Mouse (Mus musculus) kidney, postnatal 4 days (tissue): ENCODE results near the gene Prtn3.

Experiments used
- DNase-seq, 2 experiments: peaks; one replicate each; pipeline ENCODE4 v3.0.0; 2021; ENCODE audit warnings: mixed read lengths in 2 of 2

Gene Prtn3

DNA sequence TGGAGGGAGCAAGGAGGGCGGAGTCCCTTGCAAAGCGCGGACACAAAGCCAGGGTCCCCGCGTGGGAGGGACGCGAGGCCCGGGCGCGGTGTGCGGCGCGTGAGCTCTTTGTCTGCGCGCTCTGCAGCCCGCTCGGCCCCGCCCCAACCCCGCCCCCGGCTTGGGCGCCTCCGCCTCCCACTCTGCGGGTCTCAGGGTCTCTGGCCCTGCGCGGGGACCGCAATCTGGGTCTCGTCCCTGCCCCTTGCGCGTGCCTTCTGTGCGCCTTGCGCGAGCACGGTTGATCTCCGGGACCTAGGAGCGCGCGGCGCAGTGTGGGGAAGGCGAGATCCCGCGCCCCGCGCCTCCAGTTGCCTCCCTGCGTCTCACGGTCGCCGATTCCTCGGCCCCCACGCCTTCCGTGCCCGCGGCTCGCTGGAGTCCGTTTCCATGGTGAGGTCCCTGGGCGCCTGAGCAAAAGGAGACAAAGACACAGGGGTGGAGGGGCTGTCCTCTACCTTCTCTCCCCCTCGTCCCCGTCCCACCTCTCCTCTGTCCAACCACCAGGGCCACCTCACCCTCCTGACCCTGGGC lies at the start of gene Prtn3, which contains the start of gene Plppr3:
Prtn3 (plus strand) TSS at position 187 of the 573 bp plus-strand sequence.
Plppr3 (minus strand) TSS at position 345 of the 573 bp plus-strand sequence.
- peak; percentile 76 to 82 for DNase-seq

DNA sequence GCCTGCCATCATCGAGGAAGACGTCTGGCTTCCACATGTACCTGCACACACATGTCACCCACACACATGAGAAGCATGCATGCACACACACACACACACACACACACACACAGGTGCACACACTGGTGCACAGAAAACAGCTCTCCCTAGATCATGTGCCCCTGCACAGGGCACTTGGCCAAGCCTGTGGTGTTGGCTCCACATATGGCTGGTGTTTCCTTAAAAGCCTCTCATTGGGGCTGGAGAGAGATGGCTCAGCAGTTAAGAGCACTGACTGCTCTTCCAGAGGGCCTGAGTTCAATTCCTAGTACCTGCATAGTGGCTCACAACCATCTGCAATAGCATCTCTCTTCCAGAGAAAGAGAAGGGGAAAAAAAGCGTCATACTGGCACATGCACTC lies 42.7 kb upstream of the Prtn3 start:
- no peak for DNase-seq

DNA sequence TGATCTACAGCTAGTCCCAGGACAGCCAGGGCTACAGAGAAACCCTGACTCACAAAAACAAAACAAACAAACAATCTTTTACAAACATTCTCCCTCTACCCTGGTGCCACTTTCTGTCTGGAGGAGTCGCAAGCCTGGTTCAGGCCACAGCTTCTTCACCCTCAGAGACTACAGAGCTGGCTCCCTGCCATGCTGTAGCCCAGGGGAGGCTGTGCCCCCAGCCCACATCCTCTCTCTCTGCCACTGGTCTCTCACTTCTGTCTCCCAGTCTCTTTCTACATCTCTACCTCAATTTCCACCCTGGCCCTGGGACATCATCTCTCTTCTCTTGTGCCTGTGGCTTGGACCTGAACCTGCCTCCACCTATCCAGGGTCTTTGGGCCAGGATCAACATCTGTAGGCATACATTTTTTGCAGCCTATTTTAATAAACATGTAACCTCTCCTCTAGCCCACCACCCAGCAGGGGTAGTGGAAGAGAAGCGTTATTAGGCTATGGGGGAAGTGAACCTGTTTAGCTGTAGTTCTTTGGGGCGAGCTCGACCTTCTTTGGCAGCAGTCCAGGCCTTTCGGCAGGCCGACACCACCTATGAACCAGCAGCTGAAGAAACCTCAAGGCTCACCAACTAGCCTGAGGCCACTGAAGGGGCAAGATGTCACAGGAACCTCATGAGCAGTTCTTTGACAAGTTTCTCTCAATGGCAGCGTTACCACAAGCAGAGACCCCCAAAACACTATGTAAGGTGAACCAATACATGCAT lies 42.1 kb upstream of the Prtn3 start:
- DNase-seq: peak in 1 of 2 experiments; percentile 12

DNA sequence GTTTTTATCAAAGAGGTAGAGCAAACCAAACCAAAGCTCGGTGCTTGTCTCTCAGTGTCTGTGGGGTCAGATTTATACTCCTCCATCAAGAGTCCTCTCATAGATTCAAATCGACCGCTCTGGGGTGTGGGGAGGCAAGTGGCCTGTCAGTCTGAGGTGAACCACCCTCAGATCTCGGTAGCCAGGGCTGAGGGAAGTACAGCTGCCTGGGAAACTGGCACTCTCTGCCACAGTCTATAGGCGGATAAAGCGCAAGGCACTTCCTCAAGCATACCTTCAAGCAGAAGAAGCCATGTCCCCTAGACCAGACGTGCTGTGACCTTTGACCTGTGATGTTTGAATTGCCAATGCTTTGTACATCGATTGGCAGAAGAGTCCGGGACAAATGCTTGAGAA lies 41.5 kb upstream of the Prtn3 start:
- no peak for DNase-seq

DNA sequence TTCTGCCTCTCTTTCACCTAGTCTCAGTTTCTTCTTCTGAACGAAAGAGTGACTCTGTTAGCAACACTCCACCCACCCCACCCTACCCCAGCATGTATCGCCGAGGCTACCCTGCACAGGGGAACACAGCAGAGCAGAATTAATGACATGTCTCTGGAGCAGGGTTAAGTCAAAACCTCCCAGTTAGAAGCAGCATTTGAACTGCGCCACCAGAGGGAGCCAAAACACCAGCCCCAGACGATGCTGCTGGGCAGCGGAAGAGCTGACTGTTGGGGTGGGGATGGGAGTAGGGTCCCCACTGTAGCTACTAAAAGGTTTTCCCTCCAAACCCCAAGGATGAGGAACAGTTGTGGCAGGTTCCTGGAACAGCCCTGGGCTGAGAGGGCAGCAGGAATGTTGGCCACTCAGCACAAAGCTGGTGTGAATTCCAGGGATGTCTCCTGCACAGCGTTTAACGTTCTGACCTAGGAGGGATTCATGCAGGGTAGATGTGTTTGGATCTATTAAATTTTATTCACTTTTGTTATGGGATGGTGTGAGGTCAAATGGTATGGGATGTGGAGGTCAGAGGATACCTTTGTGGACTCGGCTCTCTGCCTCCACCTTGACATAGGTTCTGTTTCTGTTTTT lies 39.4 kb upstream of the Prtn3 start:
- DNase-seq: peak; percentile 90

DNA sequence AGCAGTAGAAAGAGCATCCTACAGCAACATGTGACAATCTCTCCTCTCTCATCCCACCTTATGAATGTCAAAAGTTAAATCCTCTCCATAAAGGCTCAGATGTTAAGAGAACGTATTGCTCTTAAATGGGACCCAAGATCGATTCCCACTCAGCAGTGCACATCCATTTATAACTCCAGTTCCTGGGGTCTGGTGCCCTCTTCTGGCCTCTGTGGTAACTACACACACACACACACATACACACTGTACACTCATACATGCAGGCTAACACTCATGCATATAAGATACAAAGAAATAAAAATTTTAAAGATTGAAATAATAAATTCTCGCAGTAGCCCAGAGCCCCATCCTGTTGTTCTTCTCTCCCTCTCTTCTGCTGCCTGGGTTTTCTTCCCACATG lies 37.4 kb upstream of the Prtn3 start:
- no peak for DNase-seq

DNA sequence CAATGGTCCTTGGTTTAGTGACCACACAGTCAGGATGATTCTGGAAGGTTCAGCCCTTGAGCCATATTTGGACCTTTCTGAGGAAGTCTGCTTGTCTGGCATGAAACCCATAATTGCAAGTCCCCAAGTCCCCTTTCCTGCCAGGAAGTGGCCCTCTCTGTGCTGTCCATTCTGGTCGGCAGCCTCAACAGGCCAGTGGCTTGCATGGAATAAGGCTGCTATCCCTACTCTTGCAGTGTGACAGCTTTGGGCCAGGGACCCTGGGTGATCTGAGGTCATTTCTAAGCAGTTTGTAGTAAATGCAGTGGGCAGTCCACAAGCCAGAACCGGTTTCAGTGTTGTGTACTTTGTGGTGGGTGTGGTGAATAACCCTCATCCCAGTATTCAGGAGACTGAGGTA lies 36.1 kb upstream of the Prtn3 start:
- DNase-seq: peak in 1 of 2 experiments; percentile 32

DNA sequence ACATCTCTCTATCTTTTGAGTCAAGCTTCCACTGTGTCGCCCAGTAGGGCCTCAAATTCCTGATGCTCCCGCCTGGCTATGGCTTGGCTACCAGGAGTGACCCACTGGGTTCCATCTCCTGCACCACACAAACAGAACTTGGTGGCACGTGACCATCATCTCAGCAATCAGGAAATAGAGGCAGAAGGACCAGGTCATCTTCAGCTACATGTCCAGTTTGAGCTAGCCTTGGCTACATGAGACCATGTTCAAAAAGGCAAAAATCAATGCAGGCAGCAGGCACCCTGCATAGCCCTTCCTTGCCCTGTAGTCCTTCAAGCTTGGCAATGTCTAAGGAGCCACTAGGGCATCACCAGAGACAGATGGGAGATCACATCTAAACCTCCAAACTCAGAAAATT lies 34.2 kb upstream of the Prtn3 start:
- DNase-seq: no peak

DNA sequence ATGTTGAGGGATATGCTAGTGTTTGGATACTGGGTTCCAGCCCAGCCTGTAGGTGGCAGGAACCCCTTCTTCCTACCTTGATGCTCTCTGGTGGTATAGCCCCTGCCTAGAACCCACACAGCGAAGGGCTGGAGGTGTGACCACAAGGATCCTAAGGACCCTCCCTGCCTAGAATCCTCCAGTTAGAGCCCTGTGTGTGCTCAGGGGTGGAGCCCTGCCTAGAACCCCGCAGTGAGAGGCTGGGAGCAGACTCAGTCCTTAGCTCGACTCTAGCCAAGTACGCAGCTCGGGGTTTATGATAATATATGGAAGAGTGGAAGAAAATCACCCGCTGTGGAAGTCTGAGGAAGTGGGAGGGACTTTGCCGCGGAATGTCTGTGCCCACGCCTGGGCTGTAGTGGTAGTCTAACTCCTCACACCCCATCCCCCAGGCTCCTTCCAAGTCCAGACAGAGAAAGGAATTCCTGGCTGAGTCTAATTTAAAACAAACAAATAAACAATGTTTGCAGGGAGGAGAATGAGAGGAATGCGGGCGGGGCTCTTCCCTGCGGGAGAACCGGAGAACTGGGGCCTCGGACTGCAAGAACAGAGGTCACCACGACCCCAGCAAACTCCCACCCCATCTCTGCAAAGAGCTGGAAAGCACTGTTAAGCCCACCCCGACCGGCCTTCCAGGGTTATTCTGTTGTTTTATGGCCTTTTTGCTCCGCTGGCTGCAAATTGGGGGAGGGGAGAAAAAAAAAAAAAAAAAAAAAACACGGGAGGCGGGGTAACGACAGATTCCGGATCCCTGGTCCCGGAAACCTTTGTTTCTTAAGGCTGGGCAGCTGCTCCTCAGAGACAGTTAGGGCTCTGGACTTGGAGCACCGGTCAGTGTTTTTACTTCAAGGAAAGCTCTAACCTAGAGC lies 33.4 kb upstream of the Prtn3 start:
- DNase-seq: peak; percentile 82 to 91

DNA sequence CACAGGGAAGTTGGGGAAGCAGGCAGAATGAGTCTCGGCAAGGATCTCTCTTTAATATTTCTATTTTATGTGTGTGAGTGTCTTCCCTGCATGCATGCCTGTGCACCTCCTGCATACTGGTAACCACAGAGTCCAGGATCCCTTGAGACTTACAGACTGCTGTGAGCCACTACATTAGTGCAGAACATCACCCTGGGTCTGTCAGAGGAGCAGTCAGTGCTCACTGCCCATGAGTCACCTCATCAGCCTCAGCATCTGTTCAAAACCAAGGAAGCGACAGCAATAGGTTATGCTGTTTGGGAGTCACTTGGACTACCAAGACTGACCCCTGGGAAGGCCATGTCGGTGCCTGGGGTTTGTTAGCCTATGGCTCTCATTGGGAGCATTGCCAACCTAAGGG lies 32.0 kb upstream of the Prtn3 start:
- no peak for DNase-seq

DNA sequence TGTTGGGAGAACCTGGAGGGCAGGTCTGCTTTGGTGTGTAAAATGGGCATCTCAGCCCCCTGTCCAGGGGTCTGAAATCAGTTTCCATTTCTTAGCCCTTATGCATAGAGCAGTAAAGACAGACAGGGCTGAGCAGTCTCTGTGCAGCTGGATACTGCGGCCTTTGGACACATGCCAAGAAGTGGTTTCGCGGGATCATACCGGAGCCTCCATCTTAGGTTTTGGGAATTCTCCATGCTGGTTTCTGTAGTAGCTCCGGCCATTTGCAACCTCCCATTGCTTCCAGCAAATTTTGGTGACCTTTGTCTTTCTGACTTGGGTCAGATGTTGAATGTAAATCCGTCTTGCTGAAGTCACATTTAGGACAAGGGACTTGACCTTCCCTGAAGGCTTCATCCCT lies 30.8 kb upstream of the Prtn3 start:
- peak; percentile 71 to 78 for DNase-seq

DNA sequence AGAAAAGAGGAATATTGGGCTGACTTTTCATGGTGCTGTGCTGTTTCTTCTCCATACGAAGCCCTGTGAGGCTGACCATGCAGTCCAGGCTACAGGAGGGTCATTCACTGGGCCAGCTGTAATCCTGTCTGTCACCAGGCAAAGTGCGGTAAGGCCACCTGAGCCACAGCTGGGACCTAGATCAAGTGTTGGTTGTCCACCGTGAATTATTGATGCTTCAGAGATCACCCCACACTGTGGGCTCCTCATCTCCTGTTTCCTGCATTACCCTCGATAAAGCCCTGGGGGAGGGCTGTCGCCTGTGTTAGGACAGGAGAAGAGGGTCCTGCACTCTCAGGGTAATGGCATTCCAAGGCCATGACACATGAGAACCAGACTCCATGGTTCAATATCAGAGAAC lies 27.7 kb upstream of the Prtn3 start:
- peak in 1 of 2 experiments; percentile 1 for DNase-seq

DNA sequence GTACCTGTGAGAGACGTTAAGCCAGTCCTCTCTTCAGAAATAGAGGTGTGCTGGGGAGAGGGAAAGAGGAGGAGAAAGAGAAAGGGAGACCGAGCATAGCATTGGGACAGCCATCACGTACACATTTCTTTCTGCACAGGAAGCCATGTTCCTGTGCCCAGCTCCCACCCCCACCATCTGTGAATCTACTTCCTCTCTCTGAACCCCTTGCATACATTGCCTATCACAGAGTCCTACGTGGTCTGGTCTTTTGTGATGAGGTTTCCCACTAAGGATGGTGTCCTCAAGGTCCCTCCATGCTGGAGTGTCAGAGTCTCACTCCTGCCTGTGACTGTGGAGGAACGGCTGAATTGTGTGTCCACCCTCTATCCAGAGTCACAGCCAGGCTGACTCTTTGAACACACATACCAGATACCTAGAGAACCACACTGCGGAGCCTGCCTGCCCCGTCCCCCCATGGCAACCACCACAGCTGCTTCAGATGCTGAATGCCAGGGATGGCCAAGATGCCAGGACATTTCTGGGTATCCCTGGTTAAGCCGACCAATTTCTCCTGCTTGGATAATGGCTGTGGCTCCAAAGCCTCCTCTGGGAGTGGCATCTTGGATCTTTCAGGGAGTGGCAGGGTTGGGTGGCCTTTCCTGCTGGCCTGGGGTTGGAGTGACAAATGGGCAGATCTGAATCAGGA lies 24.2 kb upstream of the Prtn3 start:
- peak in 1 of 2 experiments; percentile 4 for DNase-seq

DNA sequence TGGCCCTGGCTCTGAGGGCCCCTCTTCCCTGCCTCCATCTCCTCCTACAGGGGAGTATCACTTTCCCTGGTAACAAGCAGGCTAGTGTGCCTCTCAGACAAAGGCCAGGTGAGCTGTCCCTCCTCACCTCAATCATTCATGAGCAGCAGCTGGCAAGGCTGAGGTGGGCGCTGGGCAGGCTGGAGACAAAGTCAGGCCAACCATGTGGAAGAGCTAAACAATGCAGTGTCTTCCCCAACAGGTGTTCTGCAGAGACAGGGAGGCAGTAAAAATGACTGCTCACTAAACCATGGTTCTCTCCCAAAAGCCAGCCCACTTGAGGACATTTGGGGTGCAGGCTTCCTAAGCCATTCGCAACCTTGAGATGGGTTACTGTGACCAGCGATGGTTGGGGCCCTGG lies 22.6 kb upstream of the Prtn3 start:
- no peak for DNase-seq

DNA sequence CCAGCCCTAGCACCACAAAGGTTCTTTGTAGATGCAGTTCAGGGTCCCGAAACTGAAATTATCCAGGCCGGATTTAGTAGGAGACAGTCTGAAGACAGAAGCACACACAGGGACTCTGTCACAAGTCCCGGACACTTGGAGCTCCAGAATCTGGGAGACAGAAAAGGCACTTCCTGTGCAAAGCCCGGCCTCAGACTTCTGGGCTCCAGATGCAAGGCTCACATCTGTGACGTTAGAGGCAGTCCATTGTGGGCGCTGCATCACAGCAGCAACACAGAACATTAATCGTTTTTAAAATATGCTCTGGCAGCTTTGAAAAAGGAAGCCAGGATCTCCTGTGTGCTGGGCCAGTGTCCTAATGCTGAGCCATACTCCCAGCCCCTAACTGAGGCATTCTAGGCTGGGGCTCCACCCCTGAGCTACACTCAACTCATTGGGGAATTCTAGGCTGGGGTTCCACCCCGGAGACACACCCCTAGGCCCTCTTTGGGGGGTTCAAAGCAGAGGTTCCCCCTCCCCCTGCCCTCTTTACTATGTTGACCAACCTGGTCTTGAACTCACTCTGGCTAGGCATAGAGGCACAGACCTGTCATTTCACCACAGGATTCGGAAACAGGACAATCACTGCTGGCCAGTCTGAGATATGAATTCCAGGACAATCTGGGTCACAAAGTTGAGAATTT lies 22.0 kb upstream of the Prtn3 start:
- peak; percentile 69 to 78 for DNase-seq

DNA sequence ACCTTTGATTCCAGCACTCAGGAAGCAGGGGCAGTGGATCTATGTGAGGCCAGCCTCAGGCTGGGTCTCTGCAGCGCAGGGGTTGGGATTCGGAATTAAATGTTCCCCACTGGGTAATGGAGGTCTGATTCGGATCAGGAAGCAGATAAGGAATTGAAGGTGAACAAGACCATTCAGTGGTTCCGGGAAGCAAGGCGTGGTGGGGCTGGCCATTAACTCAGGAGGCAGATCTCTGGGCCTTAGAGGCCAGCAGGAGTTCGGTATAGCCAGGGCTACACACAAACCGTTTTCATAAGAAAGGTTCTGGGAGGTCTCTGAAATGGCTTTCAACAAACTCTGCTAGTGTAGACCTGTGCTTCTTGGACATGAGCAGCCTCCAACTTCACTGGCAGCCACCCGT lies 21.4 kb upstream of the Prtn3 start:
- peak in 1 of 2 experiments; percentile 62 for DNase-seq

DNA sequence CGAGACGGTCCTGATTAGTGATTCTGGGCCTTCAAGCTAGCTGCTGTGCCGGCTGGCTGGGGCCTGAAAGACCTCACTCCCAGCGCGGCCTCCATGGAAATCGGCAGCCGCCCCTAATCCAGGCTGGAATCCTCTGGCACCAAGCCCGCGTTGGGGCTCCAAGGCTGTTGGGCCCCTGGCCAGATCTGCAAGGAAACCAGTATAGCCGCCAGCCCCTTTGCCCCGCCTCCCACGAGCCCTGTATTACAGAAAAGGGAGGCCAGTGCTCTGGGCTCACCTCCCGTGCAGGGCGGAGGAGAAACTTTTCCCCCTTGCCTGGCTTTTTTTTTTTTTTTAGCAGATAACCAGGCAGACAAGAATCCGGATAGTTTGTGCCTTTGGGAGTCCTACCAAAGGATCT lies 20.9 kb upstream of the Prtn3 start:
- DNase-seq: peak; percentile 99

DNA sequence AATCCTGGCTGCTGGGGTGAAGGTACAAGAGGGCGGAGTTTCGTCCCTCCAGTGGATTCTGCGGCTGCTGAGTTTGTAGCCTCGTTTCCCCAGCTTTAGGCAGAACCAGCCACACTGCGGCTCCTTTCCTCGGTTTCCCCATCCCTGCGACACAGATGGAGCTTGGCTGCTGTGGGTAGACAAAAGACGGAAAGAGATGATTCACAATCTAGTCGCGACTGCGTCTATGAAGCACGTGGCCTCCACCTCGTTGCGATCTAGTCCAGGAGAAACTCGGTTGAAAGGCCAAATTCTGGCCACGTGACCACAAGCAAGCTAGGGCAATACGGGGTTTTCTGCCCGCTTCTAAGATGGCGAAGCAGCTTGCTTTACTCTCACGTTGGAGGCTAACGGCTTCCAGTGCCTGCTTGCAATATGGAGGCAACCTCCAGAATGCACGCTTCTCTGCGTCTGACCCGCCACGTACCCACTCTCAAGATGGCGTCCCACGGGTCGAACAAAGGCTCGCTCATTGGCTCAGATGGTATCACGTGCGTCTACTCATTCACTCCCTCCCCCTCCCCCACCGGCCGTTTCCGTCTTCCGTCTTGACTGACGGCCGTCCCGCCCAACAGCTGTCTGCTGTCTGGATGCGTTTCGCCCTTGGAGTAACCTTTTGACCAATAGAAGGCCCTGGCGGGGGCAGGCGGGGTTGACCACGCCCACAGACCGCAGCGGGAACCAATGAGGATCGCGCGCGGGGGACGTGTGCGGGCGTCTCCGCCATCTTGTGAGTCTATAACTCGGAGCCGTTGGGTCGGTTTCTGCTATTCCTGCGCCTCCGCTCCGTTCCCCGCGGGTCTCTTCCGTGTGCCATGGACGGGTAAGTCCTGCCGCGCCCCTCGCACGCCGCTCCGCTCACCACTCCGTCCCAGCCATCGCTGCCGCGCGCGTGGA lies 20.1 kb upstream of the Prtn3 start, which contains the start of gene Ptbp1:
Ptbp1 (plus strand) TSS at position 568 of the 936 bp plus-strand sequence.
- DNase-seq: peak; percentile 100

DNA sequence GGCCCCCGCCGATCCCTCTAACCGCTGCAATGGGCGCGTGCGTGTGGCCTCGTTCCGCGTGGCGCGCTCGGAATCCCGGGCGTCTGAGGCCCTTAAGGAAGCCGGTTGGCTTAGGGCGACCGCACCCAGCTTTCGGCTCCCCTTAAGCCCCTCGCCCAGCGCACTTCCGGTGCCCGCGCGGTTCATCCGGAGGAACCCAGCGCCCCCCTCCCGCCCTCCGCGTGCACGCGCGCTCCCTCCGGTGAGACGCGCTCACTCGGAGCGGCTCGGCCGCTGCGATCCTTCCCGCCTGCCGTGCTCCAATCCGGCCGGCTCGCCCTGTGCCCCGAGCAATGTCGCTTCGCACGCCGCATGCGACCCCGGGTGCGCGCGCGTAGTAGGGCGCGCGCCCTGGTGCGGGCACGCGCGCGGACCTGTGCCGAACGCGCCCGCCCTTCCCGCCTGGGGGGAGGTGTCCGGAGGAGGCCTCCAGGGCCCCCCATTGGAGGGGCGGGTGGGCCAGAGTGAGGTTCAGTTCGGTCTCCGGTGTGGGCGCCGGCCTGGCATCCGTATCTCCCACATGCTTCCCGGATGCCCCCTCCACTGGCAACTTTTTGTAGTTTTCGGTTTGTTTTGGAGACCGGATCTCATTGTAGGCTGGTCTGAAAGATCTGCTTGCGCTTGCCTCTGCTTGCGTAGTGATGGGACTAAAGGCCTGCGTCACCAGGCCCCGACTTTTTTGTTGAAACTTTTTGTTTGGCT lies 19.3 kb upstream of the Prtn3 start:
- DNase-seq: peak; percentile 80 to 89
